Mouse (Mus musculus) midbrain, embryonic 11.5 days (tissue): ENCODE data around the gene Egflam. TPM values are rescaled to one million over a fixed set of nuclear protein-coding genes. Genes with fewer than 3 reads are reported as not detected.

Source experiments
- ATAC-seq: fragments of 200-750 bp; cut with Nextera tagmentation; 2 replicates; pipeline ENCODE4 v1.8.0; 2017; ENCODE audit warnings: moderate TSS enrichment, moderate library complexity; ENCODE audit not compliant: low FRiP score
- DNase-seq: peaks from one replicate; pipeline ENCODE4 v3.0.0; 2015; ENCODE audit warnings: low spot score; ENCODE audit errors: missing footprints
- H3K27ac ChIP-seq: fragments of 300-500 bp; sonication (generic); 2 replicates; pipeline ENCODE4 v1.5.1; 2014; ENCODE audit warnings: low read depth, low read length
- H3K27me3 ChIP-seq: fragments of 300-500 bp; sonication (generic); 2 replicates; pipeline ENCODE4 v1.6.1; 2014; ENCODE audit warnings: mild to moderate bottlenecking, low read length, moderate library complexity, mixed read lengths; ENCODE audit not compliant: control insufficient read depth, insufficient read depth
- H3K36me3 ChIP-seq: fragments of 300-500 bp; sonication (generic); 2 replicates; pipeline ENCODE4 v1.6.1; 2014; ENCODE audit warnings: mild to moderate bottlenecking, low read length, moderate library complexity, mixed read lengths; ENCODE audit not compliant: control insufficient read depth, insufficient read depth
- H3K4me1 ChIP-seq: fragments of 300-500 bp; sonication (generic); 2 replicates; pipeline ENCODE4 v1.6.1; 2014; ENCODE audit warnings: low read length; ENCODE audit not compliant: control insufficient read depth, insufficient read depth
- H3K4me2 ChIP-seq: fragments of 300-500 bp; sonication (generic); 2 replicates; pipeline ENCODE4 v1.6.1; 2014; ENCODE audit warnings: mild to moderate bottlenecking, moderate library complexity
- H3K4me3 ChIP-seq: fragments of 300-500 bp; sonication (generic); 2 replicates; pipeline ENCODE4 v1.5.1; 2014; ENCODE audit warnings: low read depth, low read length
- H3K9ac ChIP-seq: fragments of 300-500 bp; sonication (generic); 2 replicates; pipeline ENCODE4 v1.6.1; 2014; ENCODE audit warnings: low read length
- H3K9me3 ChIP-seq: fragments of 300-500 bp; sonication (generic); 2 replicates; pipeline ENCODE4 v1.6.1; 2016; ENCODE audit warnings: low read length; ENCODE audit not compliant: control insufficient read depth
- WGBS: fragments of 180-500 bp; shearing (Covaris S2); extraction: QIAGEN DNeasy Blood & Tissue Kit; methylation state at CpG from one replicate; pipeline ENCODE4 v1.1.7; 2014; 5-methylcytosine and 5-hydroxymethylcytosine counted together
- polyA plus RNA-seq: library from polyadenylated mRNA; unstranded; fragments of >200 nt; fragmentation: Nextera tagmentation; extraction: Ambion mirVana; gene quantifications from 2 replicates; pipeline ENCODE4 v1.2.1, GENCODE M21; 2014

Gene Egflam
- polyA plus RNA-seq, 1 experiment from 2014 or later = 10.3 TPM

DNA sequence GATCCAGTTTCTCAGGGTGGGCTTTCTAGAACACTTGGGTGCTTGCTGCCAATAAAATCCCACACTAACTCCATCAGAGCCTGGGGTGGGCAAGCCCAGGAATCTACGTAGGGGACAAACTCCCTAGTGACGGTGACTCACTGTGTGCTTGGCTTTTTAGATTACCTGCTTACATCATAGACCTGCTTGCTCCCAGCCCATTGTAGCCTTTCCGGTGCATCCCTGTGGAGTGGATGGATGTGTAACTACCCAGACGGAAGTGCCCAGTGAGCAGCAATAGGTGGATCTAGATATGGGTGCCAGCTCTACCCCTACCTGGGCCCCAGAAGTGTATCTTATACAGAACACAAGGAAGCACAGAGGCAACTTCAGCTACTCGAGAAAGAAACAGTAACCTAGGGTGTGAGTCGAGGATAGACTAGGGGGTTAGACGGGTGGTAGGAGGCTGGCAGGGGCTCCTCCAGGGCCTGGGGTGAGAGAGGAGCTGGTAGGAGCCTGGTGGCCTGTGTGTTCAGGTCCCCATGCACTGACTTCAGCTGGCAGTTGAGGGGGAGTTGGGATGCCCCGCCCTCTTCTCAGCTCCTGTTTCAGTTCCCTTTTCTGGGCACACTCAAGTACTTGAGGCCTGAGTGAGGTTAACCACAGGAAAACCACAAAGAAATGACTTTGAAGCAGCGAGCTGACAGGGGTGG is 181.5 kb downstream of the Egflam start:
- no peak overlapping the region for H3K9ac ChIP-seq
- no peaks in the 10 kb centered on the region for H3K27me3 ChIP-seq
- H3K4me3 ChIP-seq = no peak overlapping the region
- H3K9me3 ChIP-seq = no peaks in the 10 kb centered on the region
- ATAC-seq (no peak), DNase-seq (peak; percentile 17)
- WGBS = 84% methylated on average over 9 of the region's 9 CpGs
- no peaks in the 10 kb centered on the region for H3K4me1 ChIP-seq
- no peak overlapping the region for H3K4me2 ChIP-seq
- H3K27ac ChIP-seq = no peak overlapping the region
- no peaks in the 10 kb centered on the region for H3K36me3 ChIP-seq

DNA sequence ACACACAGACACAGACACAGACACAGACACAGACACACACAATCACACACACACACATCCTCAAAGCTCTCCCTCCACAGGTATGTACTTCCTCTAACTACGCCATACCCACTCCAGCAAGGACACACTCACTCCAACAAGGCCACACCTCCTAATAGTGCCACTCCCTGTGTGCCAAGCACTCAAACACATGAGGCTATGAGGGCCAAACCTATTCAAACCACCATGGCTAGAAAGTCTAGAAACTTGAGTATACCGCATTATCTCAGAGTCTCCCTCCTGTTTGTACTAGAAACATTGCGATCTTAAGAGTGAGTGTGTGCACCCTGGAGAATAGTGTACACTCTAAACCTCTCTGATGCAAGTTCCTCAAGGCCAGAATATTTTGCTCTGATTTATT is 182.3 kb downstream of the Egflam start:
- no peak overlapping the region for H3K27ac ChIP-seq
- no peak overlapping the region for H3K9ac ChIP-seq
- H3K4me1 ChIP-seq = no peaks in the 10 kb centered on the region
- peak; percentile 80 for DNase-seq
- H3K4me3 ChIP-seq = no peak overlapping the region
- no peak for ATAC-seq
- no peaks in the 10 kb centered on the region for H3K36me3 ChIP-seq
- H3K27me3 ChIP-seq = no peaks in the 10 kb centered on the region
- 98% methylated on average over 3 of the region's 3 CpGs for WGBS
- H3K9me3 ChIP-seq = no peaks in the 10 kb centered on the region
- no peak overlapping the region for H3K4me2 ChIP-seq

DNA sequence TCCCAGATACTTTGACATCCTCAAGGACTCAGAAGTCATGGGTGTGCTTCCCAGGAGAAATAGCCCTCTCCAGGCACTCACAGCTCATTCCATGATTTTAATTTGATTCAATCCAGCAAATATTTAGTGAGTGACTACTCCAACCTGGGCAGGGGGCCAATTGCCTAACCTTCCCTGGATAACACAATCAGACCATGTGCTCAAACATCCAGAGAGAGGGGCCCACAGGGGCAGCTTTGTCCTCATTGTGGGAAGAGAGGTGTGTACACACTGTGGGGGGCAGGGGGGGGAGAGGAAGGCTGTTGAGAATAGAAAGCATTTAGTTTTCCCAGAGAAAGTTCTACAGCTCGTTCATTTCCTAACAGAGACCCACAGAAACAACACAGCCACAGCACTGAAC is 184.5 kb downstream of the Egflam start:
- H3K27me3 ChIP-seq = no peaks in the 10 kb centered on the region
- H3K36me3 ChIP-seq = no peaks in the 10 kb centered on the region
- DNase-seq = peak; percentile 78
- no peak overlapping the region for H3K4me2 ChIP-seq
- H3K9me3 ChIP-seq = no peaks in the 10 kb centered on the region
- H3K4me3 ChIP-seq = no peak overlapping the region
- ATAC-seq = peak; percentile 50; the same call in 1 of the 2 replicates
- H3K4me1 ChIP-seq = no peaks in the 10 kb centered on the region
- no peak overlapping the region for H3K9ac ChIP-seq
- H3K27ac ChIP-seq = no peak overlapping the region; the same call in 1 of the 2 replicates
- WGBS = 59% methylated on average over 1 of the region's 1 CpGs

DNA sequence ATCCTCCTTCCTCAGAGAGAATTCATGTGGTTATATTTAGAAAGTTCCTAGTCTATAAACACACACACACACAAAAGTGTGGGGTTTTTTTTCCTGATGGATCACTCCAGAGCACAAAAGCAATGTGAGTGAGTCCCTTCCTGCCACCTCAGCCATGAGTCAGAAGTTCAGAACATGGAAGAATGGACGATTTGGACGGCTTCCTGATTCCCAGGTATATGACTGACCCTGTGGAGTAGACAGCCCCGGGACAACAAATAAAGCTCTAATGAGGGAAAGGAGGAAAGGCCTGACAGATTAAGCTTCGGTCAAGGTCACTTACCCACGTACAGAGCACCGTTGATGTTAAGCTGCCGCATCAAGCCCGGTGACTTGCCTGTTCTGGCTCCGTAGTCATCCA is 190.0 kb downstream of the Egflam start:
- no peaks in the 10 kb centered on the region for H3K27me3 ChIP-seq
- H3K9ac ChIP-seq = no peak overlapping the region
- no peak overlapping the region for H3K27ac ChIP-seq
- DNase-seq (peak; percentile 47), ATAC-seq (no peak)
- no peaks in the 10 kb centered on the region for H3K9me3 ChIP-seq
- H3K36me3 ChIP-seq = no peaks in the 10 kb centered on the region
- no peaks in the 10 kb centered on the region for H3K4me1 ChIP-seq
- H3K4me3 ChIP-seq = no peak overlapping the region
- WGBS = 88% methylated on average over 9 of the region's 9 CpGs
- H3K4me2 ChIP-seq = no peak overlapping the region

DNA sequence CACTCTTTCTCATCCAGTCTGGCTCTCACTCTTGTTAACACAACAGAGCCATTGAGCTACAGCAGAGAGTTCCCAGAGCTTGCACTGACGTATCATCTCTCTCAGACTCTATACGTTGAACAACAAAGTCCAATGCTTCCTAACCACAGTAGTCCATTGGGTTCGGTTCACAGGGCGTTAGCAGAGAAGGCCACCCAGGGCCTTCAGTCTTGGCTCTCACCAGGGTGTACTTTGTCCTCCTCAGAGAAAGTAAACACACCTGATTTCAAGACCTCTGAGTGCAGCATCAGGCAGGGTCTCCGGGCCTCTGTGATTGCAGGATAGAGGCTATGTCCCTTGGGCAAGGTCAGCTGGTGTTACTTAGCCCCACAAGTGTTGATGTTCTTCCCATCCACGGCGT is 190.9 kb downstream of the Egflam start:
- DNase-seq = no peak
- Histone ChIP-seq H3K9ac (no peak overlapping the region), H3K9me3 (no peaks in the 10 kb centered on the region), H3K4me3 (no peak overlapping the region), H3K4me2 (no peak overlapping the region), H3K27ac (no peak overlapping the region), H3K27me3 (no peaks in the 10 kb centered on the region), H3K4me1 (no peaks in the 10 kb centered on the region), H3K36me3 (no peaks in the 10 kb centered on the region)
- ATAC-seq = no peak
- WGBS = 86% methylated on average over 7 of the region's 7 CpGs

DNA sequence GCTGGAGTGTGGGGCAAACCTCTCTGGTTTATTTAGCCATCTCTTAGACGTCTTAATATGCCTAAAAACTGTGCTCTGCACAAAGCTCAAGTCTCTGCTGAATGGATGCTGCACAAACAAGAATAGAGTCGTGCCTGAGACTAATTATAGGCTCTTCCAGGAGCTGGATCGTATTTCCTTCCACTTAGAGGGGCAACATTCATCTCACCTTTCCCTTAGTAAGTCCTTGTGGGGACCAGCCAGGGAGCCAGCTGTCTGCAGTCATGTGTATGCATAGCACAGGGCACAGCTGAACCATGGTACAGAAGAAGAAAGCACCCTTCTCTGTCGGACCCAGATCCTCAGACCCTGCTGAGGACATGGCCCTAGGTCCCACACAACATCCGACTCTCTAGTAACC is 192.1 kb downstream of the Egflam start:
- H3K27me3 ChIP-seq = no peaks in the 10 kb centered on the region
- H3K36me3 ChIP-seq = no peaks in the 10 kb centered on the region
- 45% methylated on average over 5 of the region's 5 CpGs for WGBS
- no peak overlapping the region for H3K9ac ChIP-seq
- H3K9me3 ChIP-seq = no peaks in the 10 kb centered on the region
- no peak overlapping the region for H3K27ac ChIP-seq
- no peak overlapping the region for H3K4me3 ChIP-seq
- H3K4me1 ChIP-seq = peaks cover 7% of the 10 kb centered on the region
- DNase-seq (no peak), ATAC-seq (no peak)
- no peak overlapping the region for H3K4me2 ChIP-seq

DNA sequence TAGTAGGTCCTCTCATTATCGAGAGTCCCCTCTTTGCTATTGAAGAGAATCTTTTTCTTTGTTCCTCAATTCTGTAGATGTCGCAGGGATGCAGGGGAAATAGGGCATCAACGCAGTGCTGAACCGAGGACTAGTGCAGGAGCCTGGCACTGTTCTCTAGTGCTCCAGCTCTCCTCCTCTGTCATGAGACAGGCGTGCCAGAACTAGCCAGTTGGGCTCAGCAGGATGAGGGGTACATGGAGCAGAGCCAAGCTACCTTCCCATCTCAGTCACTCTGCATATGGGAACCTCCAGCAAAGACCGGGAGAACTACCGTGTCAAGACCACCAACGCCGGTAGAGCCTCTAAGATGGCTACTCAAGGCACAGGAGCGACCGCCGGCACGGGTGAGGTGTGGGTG is 193.3 kb downstream of the Egflam start:
- WGBS = 70% methylated on average over 13 of the region's 13 CpGs
- Histone ChIP-seq H3K4me2 (no peak overlapping the region), H3K27ac (no peak overlapping the region), H3K9me3 (no peaks in the 10 kb centered on the region), H3K36me3 (no peaks in the 10 kb centered on the region), H3K9ac (no peak overlapping the region), H3K4me3 (no peak overlapping the region), H3K4me1 (peaks cover 9% of the 10 kb centered on the region), H3K27me3 (no peaks in the 10 kb centered on the region)
- ATAC-seq = no peak
- peak; percentile 84 for DNase-seq

DNA sequence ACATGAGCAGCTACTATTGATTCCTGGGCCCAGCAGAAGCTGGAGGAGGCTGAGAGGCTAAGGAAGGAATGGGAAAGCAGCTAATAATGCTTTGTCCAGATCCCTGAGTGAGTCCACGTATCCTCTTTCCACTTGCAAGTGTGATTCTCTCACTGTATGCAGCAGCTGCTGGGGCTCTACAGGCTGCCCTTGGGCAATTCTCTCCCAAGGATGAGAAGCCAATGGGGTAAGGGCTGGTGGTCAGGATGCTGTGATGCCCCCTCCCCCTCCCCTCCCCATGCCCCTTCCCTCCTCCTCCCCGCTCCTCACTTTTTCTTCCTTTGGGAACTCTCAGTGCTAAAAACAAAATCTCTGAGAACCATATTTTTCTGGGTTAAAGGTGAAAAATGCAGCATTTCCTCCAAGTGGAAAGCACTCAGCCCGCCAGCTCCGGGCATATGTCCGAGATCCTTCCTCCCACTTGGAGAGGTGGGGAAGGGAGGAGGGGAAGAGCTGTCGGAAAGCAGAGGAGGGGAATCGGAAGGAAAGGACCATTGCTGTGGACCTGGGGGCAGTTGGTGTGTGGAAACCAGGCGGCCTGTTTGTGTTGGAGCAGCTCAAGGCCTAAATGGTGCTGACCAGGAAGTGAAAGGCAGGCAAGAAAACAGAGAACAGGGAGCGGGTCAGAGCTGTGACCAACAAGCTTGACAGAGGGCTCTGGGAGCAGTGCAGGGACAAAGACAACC is 194.4 kb downstream of the Egflam start:
- Histone ChIP-seq H3K4me3 (no peak overlapping the region), H3K9me3 (no peaks in the 10 kb centered on the region), H3K9ac (no peak overlapping the region), H3K27ac (no peak overlapping the region), H3K36me3 (no peaks in the 10 kb centered on the region), H3K27me3 (no peaks in the 10 kb centered on the region), H3K4me1 (peaks cover 17% of the 10 kb centered on the region), H3K4me2 (no peak overlapping the region)
- WGBS = 88% methylated on average over 8 of the region's 9 CpGs
- DNase-seq (peak; percentile 45), ATAC-seq (no peak)

DNA sequence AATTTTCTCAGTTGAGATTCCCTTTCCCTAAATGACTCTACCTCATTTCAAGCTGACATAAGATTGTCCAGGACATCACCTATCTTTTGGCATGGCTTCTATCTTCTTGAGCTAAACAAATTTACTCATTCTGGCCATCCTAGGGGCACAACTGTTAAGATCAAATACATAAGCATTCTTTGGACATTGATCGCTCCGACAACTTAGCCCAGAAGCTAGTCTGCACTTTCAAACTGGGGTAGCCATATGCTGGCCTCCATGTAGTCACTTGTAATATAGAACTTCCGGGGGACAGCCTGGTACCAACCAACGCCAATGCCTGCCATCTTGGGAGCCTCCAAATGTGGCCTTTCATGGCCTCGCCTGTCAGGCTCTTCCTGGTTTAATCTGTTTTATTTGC is 195.2 kb downstream of the Egflam start:
- 87% methylated on average over 5 of the region's 5 CpGs for WGBS
- H3K4me2 ChIP-seq = no peak overlapping the region
- ATAC-seq (no peak), DNase-seq (peak; percentile 57)
- no peaks in the 10 kb centered on the region for H3K9me3 ChIP-seq
- H3K27ac ChIP-seq = no peak overlapping the region
- H3K9ac ChIP-seq = no peak overlapping the region
- H3K27me3 ChIP-seq = no peaks in the 10 kb centered on the region
- no peaks in the 10 kb centered on the region for H3K36me3 ChIP-seq
- H3K4me1 ChIP-seq = peaks cover 18% of the 10 kb centered on the region
- no peak overlapping the region for H3K4me3 ChIP-seq
